Mouse (Mus musculus): ENCODE data around the gene Hmx2. TPM values are rescaled to one million over a fixed set of nuclear protein-coding genes. Genes with fewer than 3 reads are reported as not detected.
A peak's percentile ranks its signal among the peaks of the same experiment; 100 is the strongest.

Gene Hmx2
- polyA plus RNA-seq, 1 experiment from 2014 or later: not detected

DNA sequence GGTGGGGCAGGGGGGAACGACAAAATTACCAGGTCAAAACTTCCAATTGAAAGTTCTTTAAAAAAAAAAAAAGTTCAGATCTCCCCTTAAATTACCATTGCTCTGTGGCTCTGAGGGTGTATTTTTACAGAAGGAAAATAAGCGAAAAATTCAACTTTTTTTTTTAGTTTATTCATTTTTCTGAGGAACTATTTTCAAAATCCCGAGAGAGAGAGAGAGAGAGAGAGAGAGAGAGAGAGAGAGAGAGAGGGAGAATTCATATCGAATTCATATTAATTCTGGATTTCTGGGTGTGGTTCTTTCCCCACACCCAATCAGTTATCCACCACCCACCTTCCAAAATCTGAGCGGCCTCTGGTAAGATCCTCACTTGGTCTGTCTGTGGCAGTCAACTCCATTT lies 3.7 kb upstream of the Hmx2 start:
- ATAC-seq (ENCODE audit: insufficient number of reproducible peaks, low FRiP score, low TSS enrichment, low read depth) (no peak), DNase-seq (ENCODE audit: low spot score) (no peak)
- Histone ChIP-seq H3K27ac (replicated peaks; ENCODE audit: low read depth, low read length) (no peak overlapping the region), H3K4me1 (ENCODE audit: control insufficient read depth, insufficient read depth, low read length) (peaks cover 22% of the 10 kb centered on the region), H3K36me3 (ENCODE audit: control insufficient read depth, insufficient read depth, low read length) (no peaks in the 10 kb centered on the region), H3K27me3 (ENCODE audit: control insufficient read depth, insufficient read depth, low read length) (peaks cover 94% of the 10 kb centered on the region), H3K9ac (ENCODE audit: low read length) (no peak overlapping the region), H3K9me3 (ENCODE audit: control insufficient read depth, low read length) (no peaks in the 10 kb centered on the region), H3K4me2 (ENCODE audit: low read depth, severe bottlenecking) (no peak overlapping the region), H3K4me3 (ENCODE audit: low read depth, low read length) (no peak overlapping the region)
- 3% methylated on average over 5 of the region's 5 CpGs for WGBS

DNA sequence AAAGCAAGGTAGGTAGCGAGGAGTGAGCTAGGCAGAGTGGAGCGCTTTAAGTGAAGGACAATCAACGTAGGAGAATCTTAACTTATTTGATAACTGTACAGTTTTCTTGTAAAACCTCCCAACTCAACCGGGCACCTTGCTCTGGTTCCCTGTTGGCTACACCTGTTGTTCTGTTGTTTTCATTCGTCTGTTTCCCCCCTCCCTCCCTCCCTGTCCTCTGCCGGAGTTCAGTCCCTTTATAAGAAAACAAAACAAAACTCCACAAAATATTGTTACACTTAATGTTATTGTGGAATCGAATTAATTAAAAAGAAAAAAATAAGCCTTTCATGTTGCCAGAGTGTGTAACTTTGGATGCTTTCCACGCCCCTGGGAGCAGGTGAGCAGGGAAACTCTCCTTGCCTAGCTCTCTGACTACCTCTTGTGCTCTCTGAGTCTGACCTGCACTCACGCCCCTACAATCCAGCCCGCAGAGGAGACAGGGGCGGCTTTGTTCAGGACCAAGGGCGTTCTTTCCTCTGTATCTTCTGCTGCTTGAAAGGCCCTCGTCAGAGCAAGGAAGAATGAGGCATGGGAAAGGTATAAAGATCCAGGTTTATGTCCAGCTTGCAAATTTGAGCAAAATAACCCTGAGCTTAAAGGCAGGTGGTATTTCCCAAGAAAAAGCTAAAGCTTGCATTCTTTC lies 2.7 kb upstream of the Hmx2 start:
- 2% methylated on average over 13 of the region's 13 CpGs for WGBS

DNA sequence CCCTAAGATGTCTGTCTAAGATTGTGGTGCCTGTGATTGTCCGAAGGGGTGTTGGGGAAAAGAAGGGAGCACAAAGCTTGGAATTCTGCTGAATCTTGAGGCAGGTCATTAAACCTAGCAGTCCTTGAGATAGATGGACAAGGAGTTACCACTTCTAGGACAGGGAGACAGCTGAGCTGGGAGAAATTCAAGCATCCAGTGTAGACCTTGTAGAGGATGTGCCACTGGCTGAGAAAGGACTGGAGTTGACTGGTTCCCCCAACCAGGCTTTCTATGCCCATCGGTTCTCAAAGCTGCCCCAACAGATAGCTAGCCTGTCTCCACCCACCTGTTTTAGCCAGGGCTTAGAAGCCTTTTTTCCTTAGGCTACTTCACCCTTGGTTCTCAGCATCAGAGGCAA lies 2.1 kb upstream of the Hmx2 start:
- Histone ChIP-seq H3K4me2 (ENCODE audit: low read depth, severe bottlenecking) (no peak overlapping the region), H3K36me3 (ENCODE audit: control insufficient read depth, insufficient read depth, low read length) (no peaks in the 10 kb centered on the region), H3K9me3 (ENCODE audit: control insufficient read depth, low read length) (no peaks in the 10 kb centered on the region), H3K27ac (replicated peaks; ENCODE audit: low read depth, low read length) (no peak overlapping the region), H3K27me3 (ENCODE audit: control insufficient read depth, insufficient read depth, low read length) (peaks cover 96% of the 10 kb centered on the region), H3K4me3 (ENCODE audit: low read depth, low read length) (no peak overlapping the region), H3K9ac (ENCODE audit: low read length) (no peak overlapping the region), H3K4me1 (ENCODE audit: control insufficient read depth, insufficient read depth, low read length) (peaks cover 22% of the 10 kb centered on the region)
- ATAC-seq (ENCODE audit: insufficient number of reproducible peaks, low FRiP score, low TSS enrichment, low read depth) (no peak), DNase-seq (ENCODE audit: low spot score) (peak; percentile 28)
- WGBS: 5% methylated on average over 2 of the region's 2 CpGs

More for the DNA sequence above, 2.7 kb upstream of the Hmx2 start:
- ATAC-seq (ENCODE audit: insufficient number of reproducible peaks, low FRiP score, low TSS enrichment, low read depth) (no peak), DNase-seq (ENCODE audit: low spot score) (peak; percentile 42)
- no peaks in the 10 kb centered on the region for H3K36me3 ChIP-seq (ENCODE audit: control insufficient read depth, insufficient read depth, low read length)
- no peaks in the 10 kb centered on the region for H3K9me3 ChIP-seq (ENCODE audit: control insufficient read depth, low read length)
- no peak overlapping the region for H3K4me3 ChIP-seq (ENCODE audit: low read depth, low read length)
- no peak overlapping the region for H3K27ac ChIP-seq (replicated peaks; ENCODE audit: low read depth, low read length)
- peaks cover 96% of the 10 kb centered on the region for H3K27me3 ChIP-seq (ENCODE audit: control insufficient read depth, insufficient read depth, low read length)
- no peak overlapping the region for H3K4me2 ChIP-seq (ENCODE audit: low read depth, severe bottlenecking)
- peaks cover 22% of the 10 kb centered on the region for H3K4me1 ChIP-seq (ENCODE audit: control insufficient read depth, insufficient read depth, low read length)
- H3K9ac ChIP-seq (ENCODE audit: low read length): no peak overlapping the region

DNA sequence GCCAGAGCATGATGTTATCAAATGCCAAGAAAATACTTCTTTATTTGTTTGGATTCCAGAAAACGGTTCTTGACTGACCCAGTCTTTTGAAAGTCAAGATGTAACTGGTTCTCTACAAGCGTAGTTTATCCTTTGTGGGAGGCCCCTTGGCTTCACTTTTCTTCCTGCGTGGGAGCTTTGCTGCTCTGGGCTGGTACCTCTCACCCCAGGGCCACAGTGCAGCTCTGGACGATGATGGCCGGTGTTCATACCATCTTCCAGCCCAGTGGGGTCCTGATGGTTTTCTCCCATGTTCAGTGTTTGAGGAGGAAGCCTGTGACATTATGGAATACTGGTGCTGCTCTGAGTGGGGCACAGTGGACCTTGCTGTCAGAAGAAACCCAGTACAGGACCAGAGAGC lies 1.1 kb upstream of the Hmx2 start:
- DNase-seq (ENCODE audit: low spot score) (peak; percentile 24), ATAC-seq (ENCODE audit: insufficient number of reproducible peaks, low FRiP score, low TSS enrichment, low read depth) (no peak)
- H3K36me3 ChIP-seq (ENCODE audit: control insufficient read depth, insufficient read depth, low read length): no peaks in the 10 kb centered on the region
- no peak overlapping the region for H3K4me2 ChIP-seq (ENCODE audit: low read depth, severe bottlenecking)
- H3K9me3 ChIP-seq (ENCODE audit: control insufficient read depth, low read length): no peaks in the 10 kb centered on the region
- H3K27me3 ChIP-seq (ENCODE audit: control insufficient read depth, insufficient read depth, low read length): peaks cover 96% of the 10 kb centered on the region
- WGBS: 5% methylated on average over 5 of the region's 5 CpGs
- H3K4me3 ChIP-seq (ENCODE audit: low read depth, low read length): no peak overlapping the region
- H3K27ac ChIP-seq (replicated peaks; ENCODE audit: low read depth, low read length): no peak overlapping the region
- H3K9ac ChIP-seq (ENCODE audit: low read length): no peak overlapping the region
- peaks cover 17% of the 10 kb centered on the region for H3K4me1 ChIP-seq (ENCODE audit: control insufficient read depth, insufficient read depth, low read length)

DNA sequence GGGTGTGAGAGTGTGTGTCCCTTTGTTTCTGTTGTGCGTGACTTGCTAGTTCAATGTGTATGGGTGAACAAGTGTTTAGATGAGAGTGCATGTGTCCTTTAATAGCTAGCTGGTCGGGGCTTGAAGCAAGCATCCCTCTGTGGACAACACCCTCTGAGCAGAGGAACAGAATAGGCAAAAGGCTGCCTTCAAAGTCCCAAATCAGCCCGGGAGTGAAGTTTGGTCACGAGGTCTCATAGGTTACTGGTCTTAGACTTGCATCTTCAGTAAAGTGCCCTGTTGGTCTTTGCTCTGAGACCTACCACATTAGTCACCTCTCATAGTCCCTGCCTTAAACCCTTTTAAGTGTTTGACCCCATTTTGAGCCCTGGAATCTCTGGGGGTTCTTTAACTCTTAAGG lies 2.9 kb downstream of the Hmx2 start:
- Histone ChIP-seq H3K36me3 (ENCODE audit: control insufficient read depth, insufficient read depth, low read length) (no peaks in the 10 kb centered on the region), H3K4me2 (ENCODE audit: low read depth, severe bottlenecking) (no peak overlapping the region), H3K9ac (ENCODE audit: low read length) (no peak overlapping the region), H3K4me1 (ENCODE audit: control insufficient read depth, insufficient read depth, low read length) (peaks cover 10% of the 10 kb centered on the region), H3K27me3 (ENCODE audit: control insufficient read depth, insufficient read depth, low read length) (peaks cover 97% of the 10 kb centered on the region), H3K27ac (replicated peaks; ENCODE audit: low read depth, low read length) (no peak overlapping the region), H3K9me3 (ENCODE audit: control insufficient read depth, low read length) (no peaks in the 10 kb centered on the region), H3K4me3 (ENCODE audit: low read depth, low read length) (no peak overlapping the region)
- DNase-seq (ENCODE audit: low spot score) (peak; percentile 40), ATAC-seq (ENCODE audit: insufficient number of reproducible peaks, low FRiP score, low TSS enrichment, low read depth) (no peak)
- 0% methylated on average over 4 of the region's 4 CpGs for WGBS

DNA sequence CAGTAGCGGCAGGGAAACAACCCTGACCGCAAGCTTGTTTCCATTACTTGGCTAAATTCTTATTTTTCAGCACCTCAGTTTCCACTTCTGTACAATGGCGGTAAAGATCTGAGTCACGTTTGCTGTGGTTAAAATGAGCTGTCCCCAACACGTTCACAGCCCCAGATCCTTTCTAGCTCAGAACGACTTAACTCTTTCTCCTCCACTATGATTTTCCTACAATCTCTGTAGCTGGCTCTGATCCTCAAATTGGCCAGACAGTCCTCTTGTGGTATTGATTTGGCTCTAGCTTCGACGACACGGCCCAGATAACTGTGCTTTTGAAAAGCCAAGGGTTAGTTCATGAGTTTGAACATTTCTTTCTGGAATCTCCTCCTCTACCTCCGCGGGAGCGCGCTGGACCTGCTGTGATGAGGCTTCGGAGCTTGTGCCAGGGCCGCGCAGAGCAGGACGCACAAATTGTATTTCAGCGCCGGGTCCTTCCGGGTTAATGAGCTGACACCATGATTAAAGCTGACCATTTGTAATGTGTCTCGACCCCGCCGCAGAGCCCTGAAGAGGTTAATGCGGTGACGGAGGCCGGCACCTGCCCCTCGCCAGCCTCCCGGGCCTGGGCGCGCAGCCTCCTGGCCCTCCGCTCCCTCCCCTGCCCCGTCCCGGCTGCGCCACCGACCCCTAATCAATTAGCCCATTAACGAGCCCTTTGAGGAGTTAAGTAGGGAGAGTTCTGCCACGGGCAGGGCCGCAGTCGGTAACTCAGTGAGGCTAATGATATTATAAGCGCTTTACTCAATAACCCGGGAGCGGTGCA lies 3.6 kb downstream of the Hmx2 start:
- Histone ChIP-seq H3K36me3 (ENCODE audit: control insufficient read depth, insufficient read depth, low read length) (no peaks in the 10 kb centered on the region), H3K4me3 (ENCODE audit: low read depth, low read length) (no peak overlapping the region), H3K27me3 (ENCODE audit: control insufficient read depth, insufficient read depth, low read length) (peaks cover 97% of the 10 kb centered on the region), H3K27ac (replicated peaks; ENCODE audit: low read depth, low read length) (no peak overlapping the region), H3K9ac (ENCODE audit: low read length) (no peak overlapping the region), H3K9me3 (ENCODE audit: control insufficient read depth, low read length) (no peaks in the 10 kb centered on the region), H3K4me1 (ENCODE audit: control insufficient read depth, insufficient read depth, low read length) (peaks cover 14% of the 10 kb centered on the region), H3K4me2 (ENCODE audit: low read depth, severe bottlenecking) (no peak overlapping the region)
- ATAC-seq (ENCODE audit: insufficient number of reproducible peaks, low FRiP score, low TSS enrichment, low read depth) (no peak), DNase-seq (ENCODE audit: low spot score) (peak; percentile 55)
- under 1% methylated on average over 42 of the region's 42 CpGs for WGBS

DNA sequence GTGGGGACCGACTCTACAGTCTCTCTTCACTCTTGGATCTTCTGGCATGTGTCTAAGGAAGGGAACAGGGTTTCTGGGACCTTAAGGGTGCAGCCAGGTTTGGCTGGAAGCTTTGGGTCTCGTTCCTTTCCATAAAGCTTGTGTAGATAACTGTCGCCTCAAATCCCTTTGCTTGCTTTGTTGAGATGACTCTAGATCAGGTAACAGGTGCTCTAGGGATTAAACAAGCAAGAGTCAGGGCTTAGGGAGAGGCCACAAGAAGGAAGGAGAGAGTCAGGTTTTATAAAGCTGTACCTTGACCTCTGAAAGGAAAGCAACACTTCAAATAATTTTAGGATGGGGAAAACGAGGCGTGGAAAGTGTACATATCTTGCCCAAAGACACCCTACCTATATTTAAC lies 4.2 kb downstream of the Hmx2 start:
- H3K9me3 ChIP-seq (ENCODE audit: control insufficient read depth, low read length): no peaks in the 10 kb centered on the region
- peaks cover 14% of the 10 kb centered on the region for H3K4me1 ChIP-seq (ENCODE audit: control insufficient read depth, insufficient read depth, low read length)
- DNase-seq (ENCODE audit: low spot score) (no peak), ATAC-seq (ENCODE audit: insufficient number of reproducible peaks, low FRiP score, low TSS enrichment, low read depth) (no peak)
- no peak overlapping the region for H3K27ac ChIP-seq (replicated peaks; ENCODE audit: low read depth, low read length)
- H3K4me3 ChIP-seq (ENCODE audit: low read depth, low read length): no peak overlapping the region
- no peak overlapping the region for H3K9ac ChIP-seq (ENCODE audit: low read length)
- H3K4me2 ChIP-seq (ENCODE audit: low read depth, severe bottlenecking): no peak overlapping the region
- 2% methylated on average over 5 of the region's 5 CpGs for WGBS
- peaks cover 94% of the 10 kb centered on the region for H3K27me3 ChIP-seq (ENCODE audit: control insufficient read depth, insufficient read depth, low read length)
- no peaks in the 10 kb centered on the region for H3K36me3 ChIP-seq (ENCODE audit: control insufficient read depth, insufficient read depth, low read length)

DNA sequence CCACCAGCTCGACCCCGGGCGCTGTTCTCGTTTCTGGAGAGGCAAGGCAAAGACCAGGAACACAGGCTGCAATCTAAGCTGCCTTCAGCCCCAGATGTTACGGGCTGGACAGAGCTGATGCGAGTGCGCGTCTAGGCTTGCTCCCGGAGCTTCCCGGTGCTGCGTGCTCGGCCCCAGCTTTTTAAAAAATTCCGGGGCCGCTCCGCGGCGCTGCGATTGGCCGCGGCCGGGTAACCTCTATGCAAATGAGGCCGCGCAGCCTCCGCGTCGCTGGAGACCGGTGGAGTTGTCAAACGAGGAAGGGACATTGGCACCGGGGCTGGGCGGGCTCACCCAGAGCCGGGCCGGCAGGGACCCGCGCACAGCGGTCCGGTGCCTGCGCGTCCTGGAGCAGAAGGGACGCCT lies 5.2 kb downstream of the Hmx2 start:
- WGBS: under 1% methylated on average over 39 of the region's 39 CpGs
- Histone ChIP-seq H3K4me3 (ENCODE audit: low read depth, low read length) (peak overlapping the region; percentile 29), H3K4me2 (ENCODE audit: low read depth, severe bottlenecking) (peak overlapping the region; percentile 46), H3K9me3 (ENCODE audit: control insufficient read depth, low read length) (no peaks in the 10 kb centered on the region), H3K9ac (ENCODE audit: low read length) (no peak overlapping the region), H3K4me1 (ENCODE audit: control insufficient read depth, insufficient read depth, low read length) (peaks cover 14% of the 10 kb centered on the region), H3K27ac (replicated peaks; ENCODE audit: low read depth, low read length) (no peak overlapping the region), H3K27me3 (ENCODE audit: control insufficient read depth, insufficient read depth, low read length) (peaks cover 91% of the 10 kb centered on the region), H3K36me3 (ENCODE audit: control insufficient read depth, insufficient read depth, low read length) (no peaks in the 10 kb centered on the region)
- DNase-seq (ENCODE audit: low spot score) (peak; percentile 72), ATAC-seq (ENCODE audit: insufficient number of reproducible peaks, low FRiP score, low TSS enrichment, low read depth) (no peak; the same call in 1 of the 2 replicates)

All from limb, embryonic 11.5 days (tissue).